25 mouse cellular contexts compared by ENCODE assay signal in genomic region chr1:184808418-184809012, GRCm38 (mm10). TPM values are rescaled to one million over a fixed set of nuclear protein-coding genes. Genes with fewer than 3 reads are reported as not detected.
DNase-seq lines count a peak whose midpoint lies in the region; TF ChIP-seq lines count a peak whose summit lies in the region.
"Had no signal": no experiment of that assay in that cellular context is flagged by ENCODE, and none has a peak within 500 bp of the region (broad histone marks: within the 10 kb centered on the region; RNA-seq: fewer than 3 reads in every experiment).

No protein-coding gene starts in this region.

- no peak for TF ChIP-seq EP300 in MEL (IDR thresholded peaks at IDR 0.05; ENCODE audit: low read depth in 1 of 2, low read length in 2 of 2)

- H3K27ac ChIP-seq in MEL (ENCODE audit: control insufficient read depth, low read depth, low read length): no peak overlapping the region
- peak overlapping the region; percentile 59 for H3K27ac ChIP-seq in macrophage
- H3K27ac ChIP-seq: hindbrain, embryonic 15.5 days; limb, embryonic 13.5 days had no signal

- H3K9ac ChIP-seq in MEL (ENCODE audit: control insufficient read depth, low read depth, low read length, poor library complexity, severe bottlenecking): peak overlapping the region; percentile 66
- H3K9ac ChIP-seq: hindbrain, embryonic 15.5 days; intestine, embryonic 15.5 days; limb, embryonic 13.5 days had no signal

- H3K4me1 ChIP-seq in MEL (ENCODE audit: control insufficient read depth in 1 of 2, insufficient read depth in 2 of 2, low read length in 2 of 2): peaks cover 0 to 8% of the 10 kb centered on the region in 2 experiments; a peak in 1 of 4 replicates

- no peak for TF ChIP-seq RAD21 in MEL (IDR thresholded peaks at IDR 0.05; ENCODE audit: low read depth, low read length)

- H3K9me3 ChIP-seq in MEL (replicated peaks; ENCODE audit: insufficient read depth, low read length): no peaks in the 10 kb centered on the region
- H3K9me3 ChIP-seq: G1E; hindbrain, embryonic 15.5 days; intestine, embryonic 15.5 days; limb, embryonic 13.5 days had no signal

- TF ChIP-seq CTCF in MEL (IDR thresholded peaks at IDR 0.05 in 2 of 3, conservative IDR thresholded peaks at IDR 0.05 in 1 of 3; ENCODE audit: control insufficient read depth in 1 of 3, insufficient read depth in 1 of 3, low read depth in 2 of 3, low read length in 3 of 3, poor library complexity in 1 of 3, severe bottlenecking in 1 of 3): no peak

- intact Hi-C loops in left cerebral cortex, postnatal 14 days (cut with DNase I): no loop called here

- WGBS in macrophage (ENCODE audit: missing documents): 45% methylated on average over 17 of the region's 17 CpGs

- H3K79me2 ChIP-seq in MEL (ENCODE audit: control insufficient read depth, insufficient read depth, low read length, poor library complexity): no peaks in the 10 kb centered on the region
- no peaks in the 10 kb centered on the region for H3K79me2 ChIP-seq in macrophage (ENCODE audit: inconsistent target)

- DNase-seq in 3T3-L1 (ENCODE audit: low read depth, low spot score) (peak; percentile 71), MEL (ENCODE audit: low read depth, low spot score) (peak; percentile 79)
- peak; percentile 56 for DNase-seq in fibroblast of lung, adult 2 months (ENCODE audit: low read depth)
- no peak for DNase-seq in kidney, postnatal 4 days
- DNase-seq in retina, postnatal 1 day: no peak
- no peak for DNase-seq in urinary bladder, postnatal 36 days (ENCODE audit: low spot score in 2 of 2)
- DNase-seq in left cerebral cortex, postnatal 14 days (ENCODE audit: low spot score in 2 of 2): no peak
- DNase-seq: adrenal gland, adult 2 months; cerebellum, postnatal 10 days; embryo, embryonic 11 days; heart, adult 11 months; heart, postnatal 4 days; kidney, postnatal 36 days; thymus, postnatal 36 days had no signal

- no peak for TF ChIP-seq POLR2A in MEL (IDR thresholded peaks at IDR 0.05; ENCODE audit: control insufficient read depth in 1 of 2, insufficient read depth in 1 of 2, low read depth in 1 of 2, low read length in 2 of 2, poor library complexity in 1 of 2)

- H3K36me3 ChIP-seq in MEL (ENCODE audit: control insufficient read depth in 1 of 2, insufficient read depth in 2 of 2, low read length in 2 of 2) (peaks cover 0 to 4% of the 10 kb centered on the region in 2 experiments; a peak in 1 of 4 replicates), macrophage (ENCODE audit: inconsistent target) (peaks cover 9% of the 10 kb centered on the region; the same call in 1 of the 2 replicates)
- H3K36me3 ChIP-seq: intestine, embryonic 15.5 days had no signal

- no peaks in the 10 kb centered on the region for H3K27me3 ChIP-seq in MEL (ENCODE audit: control insufficient read depth in 1 of 2, insufficient read depth in 2 of 2, low read length in 2 of 2)

- peak overlapping the region; percentile 46 to 65; a peak in 3 of 4 replicates for H3K4me3 ChIP-seq in MEL (ENCODE audit: control insufficient read depth in 1 of 2, insufficient read depth in 1 of 2, low read depth in 2 of 2, low read length in 2 of 2)
- no peak overlapping the region for H3K4me3 ChIP-seq in macrophage (ENCODE audit: inconsistent target)
- H3K4me3 ChIP-seq: hindbrain, embryonic 15.5 days; intestine, embryonic 15.5 days; limb, embryonic 13.5 days had no signal

TF ChIP-seq in MEL, 35 proteins besides CTCF, POLR2A, EP300 and RAD21:
- TF ChIP-seq MAX (IDR thresholded peaks at IDR 0.05; ENCODE audit: low read length): no peak
- TF ChIP-seq E2F4 (IDR thresholded peaks at IDR 0.05; ENCODE audit: borderline replicate concordance, low read depth, low read length): no peak
- TF ChIP-seq KAT2A (conservative IDR thresholded peaks at IDR 0.05; ENCODE audit: low read depth, low read length): no peak
- TF ChIP-seq MAFK (IDR thresholded peaks at IDR 0.05; ENCODE audit: borderline replicate concordance, low read depth, low read length): no peak
- TF ChIP-seq MYB (IDR thresholded peaks at IDR 0.05; ENCODE audit: low read depth, low read length): no peak
- TF ChIP-seq POLR2AphosphoS2 (IDR thresholded peaks at IDR 0.05; ENCODE audit: low read length): no peak
- no peak for TF ChIP-seq CHD2 (IDR thresholded peaks at IDR 0.05; ENCODE audit: low read length)
- no peak for TF ChIP-seq NELFE (IDR thresholded peaks at IDR 0.05; ENCODE audit: low read depth, low read length)
- no peak for TF ChIP-seq CHD1 (IDR thresholded peaks at IDR 0.05; ENCODE audit: low read depth, low read length)
- no peak for TF ChIP-seq HCFC1 (IDR thresholded peaks at IDR 0.05; ENCODE audit: low read depth, low read length)
- TF ChIP-seq ELF1 (IDR thresholded peaks at IDR 0.05; ENCODE audit: low read depth, low read length): no peak
- TF ChIP-seq USF2 (IDR thresholded peaks at IDR 0.05; ENCODE audit: borderline replicate concordance in 1 of 2, insufficient read depth in 1 of 2, low read depth in 1 of 2, low read length in 2 of 2): no peak
- TF ChIP-seq POLR2AphosphoS5 (IDR thresholded peaks at IDR 0.05; ENCODE audit: borderline replicate concordance, low read depth, low read length): no peak
- TF ChIP-seq SMC3 (IDR thresholded peaks at IDR 0.05; ENCODE audit: low read depth, low read length): no peak
- TF ChIP-seq MXI1 (IDR thresholded peaks at IDR 0.05; ENCODE audit: low read depth, low read length): no peak
TF ChIP-seq in MEL: peak in this region for 0.

RNA-seq across cellular contexts. Expression of gene Marc1, which starts 2.6 kb away (rescaled TPM):
- 0.08 TPM in 1 of 2 replicates, not detected in the other for total RNA-seq in MEL (2012; rRNA removed)
- polyA plus RNA-seq in MEL (2012; ENCODE audit: insufficient read depth in 1 of 2, insufficient read length in 2 of 2, low read depth in 1 of 2, low replicate concordance in 2 of 2, missing spikeins in 1 of 2) (under 1 TPM in 1 of 2 experiments, not detected in 1; 0.10 TPM), macrophage (2018) (not detected in 3 replicates)
- under 1 TPM in 5 of 26 experiments, not detected in 21; 0.31 to 0.73 (median 0.42) TPM for total RNA-seq in macrophage (2018; cell fraction: chromatin; rRNA removed)
- under 1 TPM in 1 of 26 experiments, not detected in 25; 0.05 TPM for total RNA-seq in macrophage (2018; cell fraction: cytosol; rRNA removed)
- total RNA-seq in macrophage (2018; cell fraction: nucleus; rRNA removed): under 1 TPM in 3 of 26 experiments, not detected in 23; 0.32 to 0.43 (median 0.34) TPM
- under 1 TPM in 1 of 2 experiments, not detected in 1; 0.36 TPM for total RNA-seq in left cerebral cortex, postnatal 14 days (2021)
- total RNA-seq: G1E; layer of hippocampus, postnatal 10 days; left cerebral cortex, postnatal 10 days; megakaryocyte-erythroid progenitor cell, adult 5-6 weeks had no signal
- polyA plus RNA-seq: forebrain, embryonic 16.5 days; G1E; heart, embryonic 14.5 days; testis, adult 2 months had no signal

RNA-seq across cellular contexts. Expression of gene Marc2, which starts 37.7 kb away (rescaled TPM):
- total RNA-seq in MEL (2012; rRNA removed): 97.6 and 99.4 TPM in 2 replicates
- polyA plus RNA-seq in MEL (2012; ENCODE audit: insufficient read depth in 1 of 2, insufficient read length in 2 of 2, low read depth in 1 of 2, low replicate concordance in 2 of 2, missing spikeins in 1 of 2) (100 to 1,000 TPM in 1 of 2 experiments, not detected in 1; 281 TPM), macrophage (2018) (58.4 to 63.8 TPM (median 62.6 TPM) in 3 replicates)
- total RNA-seq in macrophage (2018; cell fraction: chromatin; rRNA removed): 10 to 100 TPM in 19 of 26 experiments, 1 to 10 TPM in 7; 4.1 to 69.6 (median 26.5) TPM
- total RNA-seq in macrophage (2018; cell fraction: cytosol; rRNA removed): 100 to 1,000 TPM in 10 of 26 experiments, 10 to 100 TPM in 16; 73.7 to 126 (median 92.5) TPM
- total RNA-seq in macrophage (2018; cell fraction: nucleus; rRNA removed): 10 to 100 TPM; 33.7 to 92.0 (median 54.6) TPM
- 100 to 1,000 TPM in 1 of 2 experiments, 10 to 100 TPM in 1; 100.0 to 122 TPM for total RNA-seq in left cerebral cortex, postnatal 14 days (2021)

Comparison
In these comparisons a context has a peak if more than half of its experiments do, and no peak if none do; other contexts are left out.
1. DNase-seq: peak in 3T3-L1 (single experiment), MEL (single experiment) and fibroblast of lung, adult 2 months (single experiment); none in kidney, postnatal 4 days (0 of 2), retina, postnatal 1 day (single experiment), urinary bladder, postnatal 36 days (0 of 2) and left cerebral cortex, postnatal 14 days (0 of 2).